Mouse (Mus musculus) lung, postnatal 0 days (tissue): ENCODE measurements around the gene Cep83.

ENCODE experiments used
- CTCF ChIP-seq: IDR thresholded peaks from 2 replicates; pipeline ENCODE4 v1.5.1; 2016; ENCODE audit warnings: antibody characterized with exemption, mild to moderate bottlenecking
- EP300 ChIP-seq: IDR thresholded peaks from 2 replicates; pipeline ENCODE4 v1.6.1; 2016; ENCODE audit warnings: antibody characterized with exemption, mild to moderate bottlenecking, control low read depth

- TF ChIP-seq EP300 (0 out of 2 replicates have a peak, but pooled peaks have one; percentile 25), CTCF (no peak)
Observed at GRCm38 (mm10) chr10:94709622-94710319, 21.3 kb downstream of the Cep83 start.
